Mouse (Mus musculus) embryonic stem cell, embryonic (primary cell): ENCODE results near the gene Tmem140.

Experiments
- CTCF ChIA-PET, 4 experiments: fragments of 300-600 bp in 2 of 4; fragments of 350-600 bp in 2 of 4; sonication (Branson Sonifier 250); formaldehyde crosslinking; loops; one replicate each; lab custom pipeline; 2022; ENCODE audit warnings: inconsistent platforms in 2 of 4; lab: Charles Lee
- POLR2A ChIA-PET, 4 experiments: fragments of 300-600 bp in 2 of 4; fragments of 350-600 bp in 2 of 4; sonication (Branson Sonifier 250); formaldehyde crosslinking; loops; one replicate each; lab custom pipeline; 2022; ENCODE audit warnings: antibody characterized with exemption in 4 of 4, inconsistent platforms in 1 of 4; lab: Charles Lee

The Tmem140 gene

DNA sequence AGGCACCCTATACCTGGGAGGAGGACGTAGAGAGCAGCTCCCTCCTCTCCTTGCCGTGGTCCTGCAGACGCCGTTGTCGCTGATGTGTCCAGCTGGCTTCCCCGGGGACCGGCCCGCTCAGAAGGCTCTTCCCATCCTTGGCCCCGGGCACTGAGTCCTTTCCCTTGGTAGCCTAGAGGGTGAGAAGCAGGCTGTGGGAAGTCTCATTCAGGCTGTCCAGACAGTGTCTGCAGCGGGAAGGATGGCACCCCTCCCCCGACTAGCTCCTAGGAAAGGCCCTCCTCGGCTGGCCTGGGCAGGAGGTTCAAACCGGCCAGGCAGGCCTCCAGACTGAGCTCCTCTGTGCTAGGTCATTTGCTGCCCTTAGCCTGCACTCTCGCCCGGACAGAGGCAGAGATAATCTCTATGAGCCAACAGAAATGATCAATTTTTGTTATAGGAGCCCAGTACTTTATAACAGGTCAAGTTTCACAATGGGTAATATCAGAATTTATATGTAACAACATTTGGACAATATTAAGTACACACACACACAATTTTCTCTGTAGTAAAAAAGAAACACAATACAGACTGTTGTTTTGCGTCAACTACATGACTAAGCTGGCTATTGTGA, 33.3 kb downstream of the Tmem140 start:
- ChIA-PET CTCF (interaction anchor here in 1 of 4 experiments (0.8 to 0.9 kb wide), 2 partner anchors 9 to 422 kb away, joined by 3 to 4 read pairs; no protein-coding TSS in a partner anchor), POLR2A (interaction anchor here in 2 of 4 experiments (0.6 to 1.2 kb wide), 3 partner anchors 9 to 56 kb away, joined by 3 to 5 read pairs (median 3); no protein-coding TSS in a partner anchor)

DNA sequence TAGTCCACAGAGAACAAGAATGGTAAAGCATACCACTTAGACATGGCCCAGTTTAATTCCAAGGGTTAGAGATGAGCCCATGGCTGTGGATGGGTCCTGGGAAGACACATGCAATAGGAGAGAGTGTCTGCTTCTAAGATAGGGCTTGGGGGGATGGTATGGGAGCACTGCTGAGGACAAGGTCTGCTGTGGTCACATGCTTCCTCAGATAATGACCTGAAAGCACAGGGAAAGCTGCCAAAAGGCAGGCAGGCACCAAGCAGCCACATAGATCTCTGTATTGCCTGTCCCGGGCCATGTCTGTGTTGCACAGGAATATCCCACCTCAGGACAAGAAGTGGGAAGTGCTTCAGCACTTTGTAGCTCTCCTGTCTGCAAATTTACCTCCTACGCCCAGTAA, 36.2 kb downstream of the Tmem140 start:
- ChIA-PET CTCF (no interaction called here), POLR2A (interaction anchor here in 1 of 4 experiments (1.2 to 1.4 kb wide), 2 partner anchors 9 to 20 kb away, joined by 3 read pairs; no protein-coding TSS in a partner anchor)

DNA sequence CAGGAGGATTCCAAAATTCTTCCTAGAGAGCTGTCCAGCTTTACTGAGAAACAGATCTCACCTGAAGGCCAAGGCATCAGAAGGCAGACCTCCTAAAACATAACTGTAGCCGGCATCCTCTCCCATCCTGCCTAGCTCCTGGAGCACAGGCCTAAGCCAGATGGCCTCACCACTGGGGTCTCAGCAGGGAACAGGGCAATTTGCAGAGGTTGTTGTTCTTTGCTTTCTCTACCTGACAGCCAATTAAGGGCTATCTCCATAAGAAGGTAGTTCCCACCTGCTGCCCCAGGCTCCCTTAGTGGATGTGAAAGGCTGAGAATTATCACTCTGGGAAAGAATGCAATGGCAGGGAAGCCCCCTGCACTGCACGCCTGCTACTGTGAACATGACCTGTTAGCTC, 38.0 kb downstream of the Tmem140 start:
- ChIA-PET POLR2A (interaction anchor here (0.6 to 2.2 kb wide), 6 partner anchors 8 to 112 kb away, joined by 3 to 7 read pairs (median 3); partner anchors contain the start of genes Cyren (in 1 of the 4), Stra8 (in 1 of the 4), Tmem140 (in 1 of the 4) and Wdr91 (in 1 of the 4)), CTCF (no interaction called here)

DNA sequence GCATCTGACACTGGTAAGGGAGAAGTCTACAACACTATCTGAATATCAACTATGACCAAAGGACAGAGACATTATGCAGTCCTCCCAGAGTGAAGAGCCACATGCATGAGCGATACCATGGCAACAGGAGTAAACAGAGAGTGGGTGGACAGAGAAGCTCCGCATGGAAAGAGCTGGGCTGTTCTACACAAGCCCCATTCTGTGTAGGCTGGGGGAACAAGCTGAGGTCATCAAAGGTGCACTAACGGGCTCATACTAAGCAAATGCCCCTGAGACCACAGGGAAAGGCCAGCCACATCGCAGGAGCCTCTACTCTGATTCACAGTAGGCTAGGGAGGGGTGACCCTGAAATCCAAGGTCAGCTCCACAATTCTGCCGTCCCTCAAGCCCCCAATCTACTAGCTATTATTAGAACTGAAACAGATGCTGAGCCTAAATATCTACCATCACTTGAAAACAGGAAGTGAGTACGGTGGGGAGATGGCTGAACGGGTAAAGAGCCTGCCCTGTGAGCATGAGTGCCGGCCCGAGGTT, 39.0 kb downstream of the Tmem140 start:
- ChIA-PET POLR2A (interaction anchor here in 3 of 4 experiments (0.8 to 2.2 kb wide), 8 partner anchors 9 to 427 kb away, joined by 3 to 7 read pairs (median 4); partner anchors contain the start of genes Wdr91 (in 2 of the 3), Bpgm (in 1 of the 3) and Cyren (in 1 of the 3)), CTCF (interaction anchor here in 1 of 4 experiments (1.1 kb wide), 1 partner anchor 24 kb away, joined by 3 read pairs; the partner anchor contains the start of gene Cyren)

DNA sequence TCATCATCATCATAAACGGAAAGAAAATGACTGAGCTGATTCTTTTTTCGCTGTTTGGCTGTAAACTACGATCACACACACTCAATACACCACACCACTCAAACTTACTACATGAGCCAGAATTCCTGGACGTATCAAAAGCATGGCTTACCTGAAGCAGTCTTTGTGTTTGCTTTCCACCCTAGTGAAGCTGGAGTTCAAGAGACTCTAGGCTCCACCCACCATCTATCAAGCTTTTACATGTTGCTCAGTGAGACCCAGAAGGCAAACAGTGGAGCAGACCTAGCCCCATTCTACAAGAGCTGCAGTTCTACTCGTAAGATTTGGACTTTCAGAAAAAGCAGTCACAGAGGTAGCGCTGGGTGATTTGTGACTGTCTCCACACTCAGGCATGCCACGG, 39.6 kb downstream of the Tmem140 start:
- ChIA-PET POLR2A (interaction anchor here in 3 of 4 experiments (0.8 to 2.2 kb wide), 5 partner anchors 8 to 44 kb away, joined by 3 to 7 read pairs (median 3); partner anchors contain the start of gene Wdr91 (in 2 of the 3)), CTCF (interaction anchor here in 1 of 4 experiments (1.1 kb wide), 1 partner anchor 25 kb away, joined by 3 read pairs; the partner anchor contains the start of gene Cyren)

DNA sequence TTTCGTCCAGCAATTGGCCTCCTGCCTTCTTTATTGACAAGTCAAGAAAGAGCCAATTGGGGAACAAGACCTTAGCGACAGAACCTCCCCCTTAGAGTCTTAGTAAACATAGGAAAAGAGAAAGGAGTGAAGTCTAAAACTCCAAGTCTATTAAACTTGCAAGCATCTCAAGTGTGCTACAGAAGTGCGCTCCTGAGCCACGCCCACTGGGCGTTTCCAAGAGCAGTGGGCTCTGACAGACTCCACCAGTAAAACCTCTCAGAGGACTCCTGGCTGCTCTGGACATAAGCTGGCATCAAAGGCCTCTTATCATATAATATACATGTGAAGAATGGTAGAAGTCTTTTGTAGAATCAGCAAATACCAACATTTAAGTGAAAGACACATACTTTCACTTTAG, 40.5 kb downstream of the Tmem140 start:
- ChIA-PET CTCF (no interaction called here), POLR2A (no interaction called here)

DNA sequence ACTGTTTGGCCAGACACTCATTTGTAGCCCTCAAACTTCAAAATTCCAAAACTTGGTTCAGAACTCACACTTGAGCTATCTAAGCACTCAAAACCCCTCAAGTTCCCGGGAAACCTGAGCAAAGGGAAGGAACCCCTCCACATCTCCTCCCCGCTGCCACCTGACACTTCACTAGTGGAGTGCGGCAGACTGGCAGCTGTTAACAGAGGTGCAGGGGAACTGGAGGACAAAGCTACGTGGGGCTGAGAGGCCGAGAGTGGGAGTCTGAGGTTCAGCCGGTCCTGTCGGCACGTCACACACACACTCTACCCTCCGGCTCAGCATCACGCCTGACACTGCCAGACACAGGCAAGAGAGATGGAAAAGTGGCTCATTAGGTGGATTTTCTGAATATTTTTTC, 40.9 kb downstream of the Tmem140 start:
- POLR2A ChIA-PET: interaction anchor here in 1 of 4 experiments (0.5 kb wide), 1 partner anchor 347 kb away, joined by 3 read pairs; no protein-coding TSS in a partner anchor
- CTCF ChIA-PET: no interaction called here

DNA sequence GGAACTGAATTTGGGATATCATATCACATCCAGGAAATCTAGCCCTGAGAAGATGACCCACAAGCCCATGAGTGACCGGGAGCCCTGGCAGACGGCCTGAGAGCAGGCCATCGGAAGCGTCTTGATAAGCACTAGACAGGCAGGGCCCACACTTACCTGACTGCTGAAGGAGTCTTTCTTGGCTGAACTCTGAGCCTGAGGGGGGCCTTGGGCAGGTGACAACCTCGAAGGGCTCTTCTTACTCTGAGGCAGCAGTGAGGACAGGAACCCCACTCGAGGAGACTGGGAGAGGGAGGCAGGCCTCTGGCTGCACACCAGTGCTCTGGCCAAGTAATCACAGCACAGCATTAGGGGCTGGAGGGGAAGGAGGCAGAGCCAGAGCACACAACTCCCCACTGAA, 41.4 kb downstream of the Tmem140 start:
- POLR2A ChIA-PET: interaction anchor here in 1 of 4 experiments (0.5 to 2.2 kb wide), 2 partner anchors 15 to 347 kb away, joined by 3 to 5 read pairs; partner anchors contain the start of gene Stra8
- CTCF ChIA-PET: no interaction called here

DNA sequence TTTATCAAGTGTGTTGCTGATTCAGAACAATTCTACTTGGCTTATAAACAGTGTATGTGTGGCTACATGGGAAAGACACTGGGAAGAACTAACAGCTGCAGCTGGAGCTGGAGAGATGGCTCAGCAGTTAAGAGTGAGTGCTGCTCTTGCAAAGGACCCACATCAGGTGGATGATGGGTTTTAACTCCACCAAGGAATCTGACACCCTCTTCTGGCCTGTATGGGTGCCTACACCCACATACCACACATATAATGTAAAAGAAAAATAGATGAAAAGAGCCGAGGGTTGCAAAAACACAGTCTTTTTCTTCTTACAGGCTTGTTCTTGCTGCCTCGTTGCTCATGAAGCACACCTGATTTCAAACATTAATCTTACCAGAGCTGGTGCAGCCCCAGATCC, 43.2 kb downstream of the Tmem140 start:
- POLR2A ChIA-PET: interaction anchor here in 2 of 4 experiments (1.6 to 2.2 kb wide), 2 partner anchors 14 to 28 kb away, joined by 3 to 5 read pairs; partner anchors contain the start of genes Cyren (in 1 of the 2) and Stra8 (in 1 of the 2)
- CTCF ChIA-PET: interaction anchor here in 2 of 4 experiments (0.8 to 2.0 kb wide), 2 partner anchors 10 to 28 kb away, joined by 4 read pairs; partner anchors contain the start of gene Cyren (in 1 of the 2)

DNA sequence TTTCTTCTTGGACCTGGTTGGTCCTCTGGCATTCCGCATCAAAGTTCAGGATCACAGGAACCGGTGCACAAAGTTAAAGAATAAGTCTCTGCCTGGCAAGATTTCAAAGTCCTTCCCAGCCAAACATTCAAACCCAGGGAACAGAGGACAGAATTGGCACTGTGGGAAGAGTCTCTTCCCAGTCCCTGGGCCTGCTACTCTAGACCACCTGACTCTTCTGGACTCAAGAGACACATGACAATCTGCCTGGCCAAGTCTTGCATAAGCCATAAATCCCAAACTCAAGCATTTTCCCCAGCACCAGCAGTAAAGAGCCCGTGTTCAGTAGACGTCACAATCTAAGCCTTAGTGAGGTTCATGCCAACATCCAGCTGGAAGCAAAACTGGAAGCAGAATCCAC, 43.7 kb downstream of the Tmem140 start:
- CTCF ChIA-PET: interaction anchor here in 1 of 4 experiments (2.0 kb wide), 1 partner anchor 29 kb away, joined by 4 read pairs; the partner anchor contains the start of gene Cyren
- POLR2A ChIA-PET: interaction anchor here in 1 of 4 experiments (0.8 to 1.4 kb wide), 2 partner anchors 8 to 16 kb away, joined by 3 read pairs; no protein-coding TSS in a partner anchor

DNA sequence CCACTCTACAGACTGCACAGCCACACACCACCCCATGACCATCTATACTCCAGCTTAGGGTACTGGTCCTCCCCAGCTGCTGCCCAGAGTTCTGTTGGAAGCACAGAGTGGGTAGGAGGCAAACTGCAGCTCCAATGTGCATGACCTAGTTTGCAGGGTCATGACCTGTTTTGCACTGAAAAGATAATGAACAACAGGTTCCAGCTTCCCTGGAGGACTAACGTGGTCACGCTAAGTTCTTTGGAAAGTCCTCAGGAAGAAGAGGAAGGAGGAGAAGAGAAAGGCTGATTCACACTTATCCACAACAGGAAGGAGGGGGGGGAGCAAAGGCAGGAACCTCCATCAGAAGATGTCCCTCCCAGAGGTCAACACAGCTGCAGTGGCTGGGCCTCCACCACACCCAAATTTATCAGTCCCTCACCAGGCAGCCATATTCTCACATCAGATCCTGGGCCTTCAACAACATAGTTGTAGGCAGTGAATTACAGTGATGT, 44.2 kb downstream of the Tmem140 start:
- ChIA-PET POLR2A (interaction anchor here in 3 of 4 experiments (0.6 to 1.4 kb wide), 4 partner anchors 9 to 49 kb away, joined by 3 read pairs; no protein-coding TSS in a partner anchor), CTCF (no interaction called here)

DNA sequence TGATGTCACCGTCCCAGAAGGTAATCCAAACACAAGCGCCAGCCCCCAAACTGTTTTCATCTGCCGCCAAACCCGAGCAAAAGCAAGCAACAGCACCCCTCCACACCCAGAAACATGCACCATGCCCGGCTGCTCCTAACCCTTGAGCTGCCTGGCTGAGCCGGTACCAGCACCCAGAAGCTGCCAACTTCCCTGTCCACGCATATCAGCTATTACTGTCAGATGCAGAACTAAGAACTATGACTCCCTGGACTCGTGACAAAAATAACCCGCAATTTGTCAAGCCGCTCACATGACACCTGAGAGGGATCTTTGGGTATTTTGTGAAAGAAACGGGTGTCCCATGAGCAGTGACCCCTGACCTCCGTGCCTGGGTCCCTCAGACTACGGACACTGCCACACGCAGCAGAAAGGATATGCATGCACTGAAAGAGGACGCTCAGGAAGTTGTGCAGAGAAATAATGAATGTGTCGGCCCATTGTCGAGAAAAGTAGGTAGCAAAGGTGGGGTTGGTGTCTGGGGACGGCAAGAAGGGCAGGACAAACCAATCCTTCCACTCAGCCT, 44.8 kb downstream of the Tmem140 start:
- ChIA-PET CTCF (interaction anchor here in 1 of 4 experiments (1.0 kb wide), 1 partner anchor 20 kb away, joined by 3 read pairs; no protein-coding TSS in a partner anchor), POLR2A (interaction anchor here in 3 of 4 experiments (0.6 to 1.4 kb wide), 6 partner anchors 9 to 571 kb away, joined by 3 to 5 read pairs (median 3); partner anchors contain the start of gene Stra8 (in 1 of the 3))

DNA sequence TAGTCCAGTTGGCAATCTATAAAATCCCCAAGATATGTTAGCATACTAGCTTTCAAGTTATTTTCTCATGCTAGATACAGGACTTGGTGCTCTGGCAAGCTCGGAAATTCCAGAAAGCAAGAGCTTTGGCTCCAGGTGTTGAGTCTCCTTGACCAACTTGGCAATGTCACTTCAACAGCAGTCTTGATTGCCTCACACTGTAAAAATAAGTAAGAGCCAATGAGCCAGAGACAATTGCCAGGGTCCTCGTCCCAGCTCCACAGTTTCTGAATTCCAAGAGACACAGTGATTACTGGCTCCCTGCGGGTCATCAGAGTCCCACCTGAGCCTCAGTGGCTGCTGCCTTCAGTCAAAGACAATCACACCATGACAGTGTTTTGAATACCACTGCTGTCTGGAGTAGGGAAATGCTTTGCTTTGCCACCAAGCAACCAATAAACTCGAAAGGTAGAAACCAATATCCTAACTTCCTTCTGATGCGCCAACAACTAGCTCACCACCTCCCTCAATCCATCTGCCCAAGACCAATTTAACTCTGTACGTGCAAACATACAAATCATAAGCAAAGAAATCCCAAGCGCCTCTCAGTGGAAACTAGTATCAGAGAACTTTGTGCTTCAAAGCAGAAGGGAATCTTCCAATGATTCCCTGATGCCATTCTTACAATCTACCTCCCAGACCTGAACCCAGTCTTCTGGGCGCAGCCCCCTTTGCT, 46.8 kb downstream of the Tmem140 start:
- ChIA-PET CTCF (interaction anchor here in 2 of 4 experiments (0.8 to 1.1 kb wide), 3 partner anchors 10 to 30 kb away, joined by 3 to 4 read pairs (median 4); partner anchors contain the start of gene Stra8 (in 1 of the 2)), POLR2A (interaction anchor here in 3 of 4 experiments (0.6 to 2.3 kb wide), 22 partner anchors 7 to 434 kb away, joined by 3 to 12 read pairs (median 4); partner anchors contain the start of genes Stra8 (in 3 of the 3), Agbl3 (in 1 of the 3), Bpgm (in 1 of the 3) and Cnot4 (in 1 of the 3))

DNA sequence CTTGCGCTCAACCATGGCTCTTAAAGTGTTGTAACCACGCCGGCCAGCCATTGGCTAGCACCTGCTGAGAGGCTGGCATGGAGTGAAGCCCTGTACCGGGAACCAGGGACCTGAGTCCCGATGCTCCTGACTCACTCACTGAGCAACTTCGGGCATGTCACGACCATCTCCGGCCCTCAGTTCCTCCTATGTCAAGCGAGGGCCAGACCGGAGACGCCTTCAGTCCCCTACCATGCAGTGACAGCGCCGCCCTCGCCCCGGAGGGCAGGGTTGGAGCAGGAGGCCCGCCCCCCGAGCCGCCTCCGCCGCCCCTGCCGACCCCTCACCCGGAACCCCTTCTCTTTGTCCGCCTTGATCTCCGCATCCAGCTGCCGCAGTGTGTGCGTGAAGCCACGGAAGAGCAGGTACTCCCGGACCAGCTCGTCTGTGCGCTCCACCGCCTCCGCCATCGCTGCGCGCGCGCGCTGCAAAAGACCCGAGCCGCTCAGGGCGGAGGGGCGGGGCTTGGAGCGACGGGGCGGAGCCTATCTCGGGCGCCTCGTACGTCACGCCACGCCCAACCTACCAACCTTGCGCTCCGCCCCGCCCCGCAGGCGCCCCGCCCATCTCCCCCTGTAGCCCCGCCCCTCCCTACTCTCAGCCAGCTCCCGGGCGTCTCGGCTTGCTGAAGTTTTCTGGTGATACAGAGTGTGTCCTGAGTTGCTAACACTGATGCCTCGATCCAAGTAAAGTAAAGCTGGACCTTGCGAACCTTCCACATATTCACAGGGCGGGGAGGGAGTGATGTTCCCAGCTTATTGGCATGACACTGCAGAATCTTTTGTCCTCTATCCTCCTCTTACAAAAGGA, 47.6 kb downstream of the Tmem140 start, which contains the start of gene Wdr91:
Wdr91 (minus strand) TSS at position 506 of the 849 bp plus-strand sequence.
- ChIA-PET POLR2A (interaction anchor here (0.5 to 2.3 kb wide), 37 partner anchors 8 to 435 kb away, joined by 3 to 12 read pairs (median 4); partner anchors contain the start of genes Stra8 (in 3 of the 4), Agbl3 (in 1 of the 4), Bpgm (in 1 of the 4) and Cnot4 (in 1 of the 4)), CTCF (interaction anchor here in 3 of 4 experiments (0.6 to 1.5 kb wide), 14 partner anchors 9 to 417 kb away, joined by 3 to 9 read pairs (median 4); partner anchors contain the start of genes Stra8 (in 2 of the 3) and Slc23a4 (in 1 of the 3))

DNA sequence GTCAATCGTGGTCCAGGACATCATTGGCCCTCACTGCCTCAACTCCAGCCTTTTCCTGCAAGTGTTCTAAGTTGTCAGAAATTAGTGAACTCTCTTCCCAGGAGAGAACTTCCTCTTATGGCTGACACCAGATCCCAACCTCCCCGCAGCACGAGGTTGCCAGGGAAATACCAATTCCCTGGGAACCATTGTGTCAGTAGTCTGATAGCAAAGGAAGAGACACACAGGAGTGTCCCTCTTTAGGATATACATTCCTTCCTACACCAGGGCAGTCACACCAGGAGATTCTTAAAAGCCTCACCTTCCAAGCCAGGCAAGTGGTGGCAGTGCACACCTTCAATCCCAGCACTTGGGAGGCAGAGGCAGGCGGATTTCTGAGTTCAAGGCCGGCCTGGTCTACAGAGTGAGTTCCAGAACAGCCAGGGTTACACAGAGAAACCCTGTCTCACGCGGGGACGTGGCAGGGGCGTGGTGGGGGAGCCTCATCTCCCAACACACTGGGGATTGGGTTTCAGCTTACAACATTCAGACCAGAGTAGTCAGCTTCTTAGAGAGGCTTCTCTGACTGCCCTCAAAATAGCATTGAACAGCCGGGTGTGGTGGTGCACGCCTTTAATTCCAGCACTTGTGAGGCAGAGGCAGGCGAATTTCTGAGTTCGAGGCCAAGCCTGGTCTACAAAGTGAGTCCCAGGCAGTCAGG, 50.5 kb downstream of the Tmem140 start:
- POLR2A ChIA-PET: interaction anchor here in 2 of 4 experiments (0.5 to 1.5 kb wide), 3 partner anchors 11 to 51 kb away, joined by 3 to 5 read pairs (median 3); partner anchors contain the start of gene Tmem140 (in 1 of the 2)
- CTCF ChIA-PET: no interaction called here
